Mouse (Mus musculus) myocyte (in vitro differentiated cells): ENCODE measurements around the gene Nos1.

ENCODE experiments used
- MAX ChIP-seq: IDR thresholded peaks from one replicate; pipeline ENCODE4 v1.6.1; 2011; ENCODE audit warnings: low read depth, mild to moderate bottlenecking, control low read depth
- POLR2A ChIP-seq: IDR thresholded peaks from one replicate; pipeline ENCODE4 v1.6.1; 2011; ENCODE audit warnings: low read depth, mild to moderate bottlenecking, control low read depth, moderate library complexity; ENCODE audit not compliant: insufficient read length
- POLR2AphosphoS2 ChIP-seq: IDR thresholded peaks from one replicate; pipeline ENCODE4 v1.6.1; 2011; ENCODE audit warnings: low read depth, control low read depth; ENCODE audit not compliant: insufficient read length
- USF1 ChIP-seq: IDR thresholded peaks from one replicate; pipeline ENCODE4 v1.6.1; 2011; ENCODE audit warnings: low read depth, mild to moderate bottlenecking, control low read depth, moderate library complexity

DNA sequence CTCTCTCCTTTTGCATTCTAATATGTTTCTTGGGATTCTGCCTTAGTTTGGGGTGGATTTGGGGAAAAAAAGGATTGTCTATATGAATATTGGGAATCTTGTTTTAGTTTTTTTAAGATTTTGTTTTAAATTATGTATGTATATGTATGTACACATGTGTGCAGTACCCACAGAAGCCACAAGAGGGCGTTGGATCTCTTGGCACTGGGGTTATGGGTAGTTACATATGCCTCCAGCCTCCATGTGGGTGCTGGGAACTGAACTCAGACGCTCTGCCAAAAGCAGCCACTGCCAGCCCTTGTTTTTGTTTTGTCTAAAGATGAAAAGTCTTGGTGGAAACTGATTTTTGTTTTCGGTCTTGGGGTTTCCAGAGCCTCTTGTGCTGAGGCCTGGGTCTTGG, 136.1 kb downstream of the Nos1 start:
- TF ChIP-seq POLR2A (no peak), POLR2AphosphoS2 (no peak), USF1 (no peak), MAX (no peak)
